Mouse (Mus musculus) fibroblast of lung, adult 2 months (primary cell): Measurements from ENCODE around the gene Cntln.

ENCODE experiments used
- DNase-seq: peaks from one replicate; pipeline ENCODE4 v3.0.0-alpha.2; 2011; ENCODE audit warnings: low read depth

Cntln gene

DNA sequence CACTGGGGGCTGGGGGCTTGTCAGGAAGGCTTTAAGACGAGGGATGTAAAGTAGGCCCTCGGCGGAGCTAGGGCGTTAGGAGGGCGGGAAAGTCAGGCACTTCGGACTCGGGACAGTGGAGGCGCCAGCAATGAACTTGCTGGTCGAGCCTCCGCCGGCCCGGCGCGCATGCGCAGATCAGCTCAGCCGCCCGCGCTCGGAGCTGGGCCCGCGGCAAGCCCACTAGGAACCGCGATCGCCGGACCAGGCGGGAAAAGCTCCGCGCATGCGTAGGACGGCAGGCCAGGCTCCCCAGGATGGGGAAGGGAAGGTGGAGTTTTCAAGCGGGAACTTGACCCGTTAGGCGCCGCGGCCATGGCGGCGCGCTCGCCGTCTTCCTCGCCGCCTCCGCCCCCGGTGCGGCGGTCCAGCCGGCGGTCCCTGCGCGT, at the start of gene Cntln:
TSS of gene Cntln (plus strand) at position 199 of the 428 bp plus-strand sequence.
- peak; percentile 82 for DNase-seq

DNA sequence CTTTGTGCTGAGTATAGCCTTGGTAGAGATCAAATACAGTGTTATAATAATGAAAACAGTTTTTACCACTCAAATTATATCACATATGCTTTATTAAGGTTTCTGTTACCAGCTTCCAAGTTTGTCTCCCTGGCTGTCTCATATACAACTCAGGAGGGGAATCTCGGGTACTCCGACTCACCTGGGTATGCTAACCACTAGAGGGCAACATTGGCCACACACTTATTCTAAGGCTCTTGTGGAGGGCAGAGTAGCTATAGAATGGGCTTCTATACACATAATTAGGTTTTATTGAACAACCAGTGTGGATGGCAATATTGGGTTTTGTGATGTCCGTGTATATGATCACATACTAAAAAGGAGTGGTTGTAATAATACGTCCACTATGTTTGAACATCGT, 47.1 kb upstream of the Cntln start:
- DNase-seq, result no peak

DNA sequence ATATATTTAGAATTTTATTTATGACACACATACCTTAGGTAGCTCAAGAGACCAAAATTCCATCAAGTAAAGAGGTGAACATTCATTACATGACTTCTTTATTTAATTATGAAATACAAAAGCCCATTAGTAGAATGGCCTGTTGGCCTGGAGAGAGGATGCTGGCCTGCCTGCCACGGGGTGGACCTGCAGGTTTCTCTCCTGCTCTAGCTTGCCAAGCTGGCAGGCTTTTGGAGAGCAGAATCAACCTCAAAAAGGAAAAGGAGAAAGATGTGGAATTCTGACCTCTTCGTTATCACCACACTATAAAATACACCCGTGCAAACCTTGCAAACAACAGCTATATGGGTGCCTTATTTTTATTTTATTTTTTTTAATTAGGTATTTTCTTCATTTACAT, 45.6 kb upstream of the Cntln start:
- no peak for DNase-seq

DNA sequence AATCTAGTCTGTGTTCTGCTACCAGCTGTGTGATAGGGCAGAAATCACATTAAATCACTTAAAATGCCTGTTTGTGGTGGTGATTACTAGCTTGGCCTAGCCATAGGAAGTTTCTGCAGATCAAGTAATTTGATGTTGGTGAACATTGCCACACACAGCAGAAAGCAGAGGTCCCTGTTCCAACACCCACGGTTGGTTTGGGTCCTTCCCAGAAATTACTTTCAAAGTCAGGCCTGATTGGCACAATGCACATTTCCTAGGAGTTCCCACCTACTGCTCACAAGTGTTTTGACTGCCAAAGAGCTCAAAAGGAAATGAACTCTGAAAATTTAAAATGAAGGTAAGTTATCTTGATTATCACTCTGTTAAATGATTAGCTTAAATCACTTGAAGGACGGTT, 44.6 kb upstream of the Cntln start:
- no peak for DNase-seq

DNA sequence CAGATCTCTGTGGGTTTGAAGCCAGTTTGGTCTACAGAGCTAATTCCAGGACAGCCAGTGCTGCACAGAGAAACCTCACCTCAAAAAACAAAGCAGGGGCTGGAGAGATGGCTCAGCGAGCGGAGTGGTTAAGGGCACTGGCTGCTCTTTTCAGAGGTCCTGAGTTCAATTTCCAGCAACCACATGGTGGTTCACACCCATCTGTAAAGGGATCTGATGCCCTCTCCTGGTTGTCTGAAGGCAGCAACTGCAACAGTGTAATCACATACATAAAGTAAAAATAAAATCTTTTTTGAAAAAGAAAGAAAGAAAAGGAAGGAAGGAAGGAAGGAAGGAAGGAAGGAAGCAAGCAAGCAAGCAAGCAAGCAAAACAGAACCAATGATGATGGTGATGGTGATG, 26.5 kb upstream of the Cntln start:
- no peak for DNase-seq

DNA sequence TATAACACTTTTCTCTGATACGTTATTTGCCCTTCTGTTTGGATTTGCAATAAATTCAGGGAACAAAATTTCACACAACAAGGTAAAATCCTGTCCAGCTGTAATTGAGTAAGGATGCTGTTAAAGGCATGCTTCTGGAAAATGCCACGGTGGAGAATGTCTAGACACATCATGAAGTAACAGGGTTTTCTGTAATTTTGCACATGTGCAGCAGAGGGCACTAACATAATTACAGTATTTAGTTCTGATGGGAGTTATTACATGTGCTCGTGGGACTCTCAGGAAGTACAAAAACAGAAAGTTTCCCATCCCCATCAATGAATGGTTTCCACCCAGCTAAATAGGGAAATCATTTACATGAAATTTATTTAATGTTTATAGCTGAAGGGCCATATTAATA, 7.8 kb upstream of the Cntln start:
- DNase-seq, result peak; percentile 31

DNA sequence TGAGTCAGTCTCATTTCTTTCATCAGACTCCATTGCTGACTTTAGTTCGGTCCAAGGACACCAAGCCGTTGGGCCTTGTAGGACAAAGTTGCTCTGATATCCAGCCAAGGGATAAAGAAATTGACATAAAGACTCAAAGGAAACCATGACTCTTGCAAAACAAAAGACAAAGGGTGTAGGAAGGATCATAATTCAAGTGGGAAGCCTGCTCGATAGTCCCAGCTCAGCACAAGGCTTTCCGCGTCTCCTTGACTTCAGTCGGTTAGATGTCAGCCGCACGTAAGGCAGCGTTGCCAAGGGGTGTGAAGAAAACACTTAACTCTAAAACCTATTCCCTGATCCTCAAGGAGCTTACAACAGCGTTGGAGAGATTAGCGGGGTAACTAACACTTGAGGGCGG, 463 bp upstream of the Cntln start:
- DNase-seq, result no peak

DNA sequence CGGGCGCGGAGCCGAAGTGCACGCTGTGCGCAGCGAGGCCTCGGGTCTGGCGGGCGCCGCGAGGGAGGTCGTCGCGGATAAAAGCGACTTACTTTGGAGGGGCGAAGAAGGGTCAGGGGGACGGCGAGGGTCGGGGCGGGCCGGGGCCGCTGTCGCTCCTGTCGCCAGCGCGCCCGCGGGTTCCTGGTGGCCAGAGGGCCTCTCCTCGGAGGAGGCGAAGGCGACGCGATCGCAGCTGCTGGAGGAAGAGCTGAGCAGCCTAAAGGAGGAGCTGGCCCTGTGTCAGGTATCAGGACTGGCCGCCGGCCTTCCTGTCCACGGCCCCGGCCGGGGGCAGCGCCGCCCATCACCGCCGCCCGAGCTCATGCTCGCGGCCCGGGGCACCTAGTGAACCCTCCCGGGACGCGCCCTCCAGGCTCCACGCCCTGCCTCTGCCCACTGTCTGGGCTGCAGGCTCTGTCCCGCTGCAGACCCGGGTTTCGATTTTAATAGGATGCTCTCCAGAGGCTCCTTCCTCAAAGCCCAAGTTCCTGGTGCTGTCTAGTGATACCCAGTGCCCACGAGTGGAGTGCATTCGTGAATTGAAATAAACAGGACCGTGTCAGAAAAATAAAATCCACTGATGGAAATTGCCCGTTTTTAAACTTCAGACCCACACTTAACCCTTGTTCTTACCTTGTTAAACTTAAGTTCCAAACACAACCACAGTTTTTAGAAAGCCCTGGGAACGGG, 596 bp downstream of the Cntln start:
- DNase-seq, result no peak

DNA sequence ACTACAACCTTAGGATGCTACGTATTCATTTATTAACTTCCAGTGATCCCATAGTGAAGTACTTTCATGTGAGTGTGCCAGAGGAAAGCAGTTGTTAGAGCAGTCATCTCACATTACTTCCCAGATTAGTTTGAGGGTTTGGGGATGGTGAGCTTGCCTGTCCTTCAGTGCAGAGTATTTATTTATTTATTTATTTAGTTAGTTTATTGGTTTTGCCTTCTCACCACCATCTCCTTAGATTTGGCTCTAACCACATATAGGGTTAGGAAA, 1.1 kb downstream of the Cntln start:
- DNase-seq, result no peak

DNA sequence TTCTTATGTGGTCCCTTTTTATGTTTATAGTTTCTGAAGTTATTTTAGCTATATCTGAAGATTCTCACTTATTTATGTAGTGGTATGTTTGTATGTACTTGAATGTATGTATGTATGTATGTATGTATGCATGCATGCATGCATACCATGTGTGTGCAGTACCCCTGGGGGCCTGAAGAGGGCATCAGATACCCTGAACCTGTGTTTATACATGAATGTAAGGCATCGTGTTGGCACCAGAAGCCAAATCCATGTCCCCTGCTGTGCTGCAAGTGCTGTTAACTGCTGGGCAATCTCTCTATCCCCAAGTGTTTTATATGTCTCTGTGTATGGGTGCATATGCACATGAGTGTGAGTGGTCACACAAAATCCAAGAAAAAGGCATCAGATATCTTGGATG, 34.3 kb downstream of the Cntln start:
- no peak for DNase-seq

DNA sequence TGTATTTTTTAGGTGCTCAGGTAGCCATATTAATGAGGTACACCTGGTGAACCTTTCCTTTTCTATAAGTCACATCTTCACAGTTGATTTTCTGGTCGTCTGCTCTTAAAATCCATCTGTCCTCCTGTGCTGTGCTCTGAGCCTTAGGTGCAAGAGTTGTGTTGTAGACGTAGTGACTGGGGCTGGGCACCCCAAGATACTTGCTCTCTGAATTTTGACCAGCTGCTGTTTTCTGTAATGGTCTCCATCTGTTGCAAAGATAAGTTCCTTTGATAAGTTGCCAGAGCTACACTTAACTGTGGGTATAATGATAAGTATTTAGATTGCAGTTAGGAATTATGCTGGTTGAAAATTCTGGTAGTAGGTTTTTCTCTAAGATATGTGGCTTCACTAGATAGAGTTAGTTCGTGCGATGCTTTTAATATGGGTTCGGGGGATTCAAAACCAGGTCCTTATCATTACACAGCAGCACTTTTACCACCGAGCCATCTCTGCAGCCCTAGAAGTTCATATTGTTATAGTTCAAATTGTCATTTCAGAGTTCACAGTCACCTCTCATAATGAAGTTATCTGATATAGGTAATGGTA, 50.3 kb downstream of the Cntln start:
- DNase-seq, result no peak

DNA sequence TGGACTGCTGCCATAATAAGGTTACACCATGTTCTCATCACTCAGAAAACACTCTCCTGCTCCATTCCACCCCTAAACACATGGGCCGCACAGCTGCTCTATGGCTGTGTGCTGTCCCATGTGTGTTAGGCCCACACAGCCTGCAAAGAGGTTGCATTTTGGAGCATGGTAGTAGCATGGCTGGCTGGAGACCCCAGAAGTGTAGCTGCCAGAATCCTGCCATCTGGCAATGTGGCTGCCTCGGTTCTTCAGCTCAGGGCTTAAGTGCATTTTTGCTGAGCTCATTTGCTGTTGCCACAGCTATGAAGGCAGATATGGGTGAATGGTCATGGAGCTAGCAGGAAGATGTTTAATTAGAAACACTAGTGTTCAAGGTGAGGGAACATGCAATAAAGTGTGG, 58.0 kb downstream of the Cntln start:
- no peak for DNase-seq

DNA sequence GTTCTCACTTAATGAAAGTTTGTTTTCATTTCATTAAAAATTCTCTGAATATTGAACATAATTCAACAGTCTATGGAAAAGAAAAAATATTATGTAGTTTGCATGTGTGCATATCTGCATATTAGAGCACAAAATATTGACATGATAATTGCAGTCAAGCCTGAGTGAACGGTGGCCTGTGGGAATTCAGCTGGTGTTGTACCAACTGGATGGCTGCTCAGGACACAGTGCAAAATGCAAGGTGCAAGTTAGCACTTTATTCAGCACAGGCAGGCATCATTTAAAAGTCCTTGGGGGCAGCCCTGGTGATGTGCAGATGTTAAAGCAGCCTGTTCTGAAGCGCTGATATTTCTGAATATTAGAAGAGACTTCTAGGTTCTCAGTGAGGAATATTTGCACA, 58.5 kb downstream of the Cntln start:
- DNase-seq, result no peak

DNA sequence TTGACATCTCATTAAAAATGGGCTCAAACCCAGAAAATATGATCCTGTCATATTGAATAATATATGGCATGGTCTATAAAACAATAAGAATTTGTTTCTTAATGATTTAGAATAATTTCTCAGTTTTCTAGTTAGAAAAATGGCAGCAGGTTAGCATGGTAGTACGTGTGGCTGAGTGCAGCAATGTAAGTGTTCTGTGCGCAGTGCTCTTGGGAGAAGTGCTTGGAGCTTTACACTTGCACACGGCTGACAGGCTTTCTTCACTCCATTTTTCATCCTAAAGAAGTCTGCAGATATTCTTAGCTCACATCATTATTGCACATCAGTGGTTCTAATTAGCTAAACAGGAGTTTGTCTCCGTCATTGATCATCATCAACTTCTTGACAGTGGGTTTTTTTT, 60.0 kb downstream of the Cntln start:
- no peak for DNase-seq

DNA sequence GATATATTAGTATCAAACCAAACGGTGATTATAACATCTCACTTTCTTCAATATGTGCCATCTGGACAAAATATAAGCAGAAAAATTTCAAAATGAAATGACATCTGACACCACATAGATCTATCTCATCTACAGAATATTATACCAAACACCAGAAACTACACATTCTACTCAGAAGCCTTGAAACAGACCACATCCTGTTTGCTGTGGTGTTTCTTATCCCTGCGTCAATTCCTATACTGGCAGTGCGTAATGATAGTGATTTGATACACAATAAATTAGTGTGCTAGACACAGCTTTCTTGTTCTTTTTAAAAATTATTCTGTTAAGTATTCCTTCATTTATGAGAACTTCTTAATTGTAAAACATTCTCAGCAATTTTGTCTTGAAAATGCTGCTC, 62.3 kb downstream of the Cntln start:
- DNase-seq, result no peak

DNA sequence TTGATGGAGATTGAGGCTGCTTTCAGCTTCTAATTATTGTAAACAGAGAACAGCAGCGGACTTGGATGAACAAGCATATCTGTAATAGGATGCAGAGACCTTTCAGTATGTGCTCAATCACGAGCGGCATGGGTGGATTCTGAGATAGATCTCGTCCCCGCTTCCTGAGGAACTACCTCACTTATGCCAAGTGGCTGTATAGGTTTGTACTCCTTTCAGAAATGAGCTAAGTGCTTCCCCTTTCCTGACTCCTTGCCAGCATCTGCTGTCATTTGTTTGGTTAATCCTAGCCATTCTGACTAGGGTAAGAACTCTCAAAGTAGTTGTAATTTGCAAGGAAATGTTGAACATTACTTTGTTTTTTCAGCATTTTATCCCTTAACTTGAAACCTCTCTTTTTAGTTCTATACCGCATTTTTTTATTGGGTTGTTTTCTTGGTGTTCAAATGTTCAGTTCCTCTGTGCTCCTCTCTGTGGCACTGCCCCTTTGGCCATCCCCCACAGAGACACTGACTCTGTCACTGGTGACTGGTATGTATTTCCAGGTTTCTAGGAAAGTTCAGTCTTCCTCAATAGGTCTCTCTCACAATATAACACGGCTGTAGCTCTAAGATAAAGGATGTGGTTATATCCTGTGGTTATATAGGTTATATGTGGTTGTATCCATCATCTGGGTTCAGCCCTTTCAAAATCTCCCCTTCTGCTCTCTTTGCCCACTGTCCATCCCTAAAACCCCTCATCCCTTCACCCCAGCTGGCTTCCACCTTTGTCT, 93.0 kb downstream of the Cntln start:
- DNase-seq, result no peak

DNA sequence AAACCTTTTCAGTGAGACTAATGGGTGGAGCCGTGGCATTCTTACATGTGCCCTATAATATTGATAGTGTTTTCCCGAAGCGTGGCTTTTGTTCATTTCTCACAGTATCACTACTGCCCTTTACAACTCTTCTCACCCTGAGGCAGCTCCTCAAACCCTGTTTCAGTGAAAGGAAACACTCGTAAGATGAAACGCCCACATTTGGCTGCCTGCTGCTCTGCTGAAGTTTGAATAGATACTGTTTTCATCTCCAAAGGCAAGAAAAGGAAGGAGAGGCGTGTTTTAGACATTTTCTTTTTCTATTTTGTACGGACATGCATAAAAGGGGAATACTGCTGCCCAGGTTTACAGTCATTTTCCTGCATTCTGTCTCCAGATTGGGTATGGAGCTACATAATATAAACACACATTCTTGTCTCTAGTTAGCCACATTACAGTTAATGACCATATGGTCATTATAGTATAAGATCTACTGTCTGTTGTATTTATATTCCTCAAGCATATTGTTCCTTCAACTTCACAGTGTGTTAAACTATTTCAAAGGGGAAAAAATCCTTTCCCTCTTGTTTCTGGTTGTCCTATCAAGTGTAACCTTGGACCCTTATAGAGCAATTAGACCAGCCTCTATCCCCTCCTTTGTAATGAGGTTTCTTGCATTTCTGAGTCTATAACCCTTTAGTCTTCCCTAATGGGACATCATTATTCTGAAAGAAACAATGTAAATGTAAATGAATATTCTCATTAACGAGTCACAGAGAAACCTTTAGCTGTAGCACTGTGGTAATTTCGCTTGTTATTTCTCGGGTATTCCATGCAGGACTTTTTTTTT, 111.6 kb downstream of the Cntln start:
- no peak for DNase-seq

DNA sequence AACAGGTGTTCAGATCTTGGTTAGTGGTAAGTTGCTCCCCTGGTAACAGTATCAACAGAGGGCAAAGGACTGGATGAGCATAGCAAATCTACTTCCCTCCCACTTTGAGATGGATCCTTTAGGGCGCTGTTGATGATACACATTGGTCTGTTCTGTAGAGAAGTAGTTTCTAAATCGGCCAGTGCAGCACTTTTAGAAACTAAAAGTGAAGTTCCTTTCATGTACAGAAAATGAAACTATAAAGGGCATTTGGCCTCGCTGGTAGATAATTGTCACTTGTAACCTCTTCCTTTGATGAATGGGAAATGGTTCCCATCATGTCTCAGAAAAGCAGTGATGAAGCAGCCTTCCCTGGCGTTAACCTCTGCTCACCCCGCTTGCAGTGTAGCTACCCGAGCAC, 121.5 kb downstream of the Cntln start:
- no peak for DNase-seq

DNA sequence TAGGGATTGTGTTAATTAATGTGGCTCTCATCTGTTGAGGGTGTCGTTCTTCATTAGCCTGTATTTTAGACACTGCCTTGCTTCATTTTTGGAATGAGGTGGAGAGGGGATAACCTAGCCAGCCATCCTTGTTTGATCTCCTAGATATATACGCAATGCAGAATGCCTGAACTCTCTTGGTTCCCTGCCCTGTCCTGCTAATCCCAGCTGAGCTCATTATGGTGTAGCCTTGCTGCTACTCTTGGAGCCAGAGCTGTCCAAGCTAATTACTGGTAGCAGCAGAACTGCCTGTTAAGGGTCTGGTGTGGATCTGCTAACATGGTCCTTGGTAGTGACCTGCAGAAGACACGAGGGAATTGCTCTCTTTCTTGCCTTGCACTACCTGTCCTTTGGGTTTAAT, 122.7 kb downstream of the Cntln start:
- no peak for DNase-seq

DNA sequence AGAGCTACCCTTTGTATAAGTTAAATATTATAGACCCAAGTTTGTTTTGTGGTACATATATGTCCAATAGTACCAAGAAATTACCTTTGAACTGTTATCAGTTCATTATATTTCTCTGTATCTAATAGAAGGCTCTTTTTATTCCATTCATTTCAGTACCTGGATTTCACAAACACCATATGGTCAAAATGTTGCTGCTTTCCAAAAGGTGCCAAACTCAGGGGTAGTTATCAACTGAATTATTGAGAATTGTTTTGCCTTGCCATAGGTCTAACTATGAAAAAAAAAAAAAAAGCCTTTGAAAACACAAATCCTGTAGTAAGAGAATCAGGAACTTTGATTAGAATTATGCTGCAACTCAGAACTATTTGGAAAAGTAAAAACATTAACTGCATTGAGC, 126.7 kb downstream of the Cntln start:
- DNase-seq, result no peak

DNA sequence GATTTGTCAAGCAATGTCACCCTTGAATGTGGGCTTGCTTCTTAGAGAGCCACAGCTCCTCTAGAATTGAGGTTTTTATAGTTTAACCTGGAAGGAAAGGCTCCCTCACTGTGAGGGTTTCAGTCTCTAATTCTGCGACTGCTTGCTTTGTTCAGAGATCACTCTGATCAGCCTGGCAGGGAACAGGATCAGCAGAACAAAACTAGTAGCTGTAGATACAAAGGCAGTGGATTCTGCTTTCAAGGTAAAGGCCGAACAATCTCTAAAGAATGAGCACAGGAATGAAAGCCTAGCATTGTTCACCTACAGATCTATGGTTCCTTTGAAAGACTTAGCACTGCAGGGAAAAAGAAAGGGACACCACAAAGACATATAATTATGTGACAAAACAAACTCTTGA, 161.6 kb downstream of the Cntln start:
- no peak for DNase-seq

DNA sequence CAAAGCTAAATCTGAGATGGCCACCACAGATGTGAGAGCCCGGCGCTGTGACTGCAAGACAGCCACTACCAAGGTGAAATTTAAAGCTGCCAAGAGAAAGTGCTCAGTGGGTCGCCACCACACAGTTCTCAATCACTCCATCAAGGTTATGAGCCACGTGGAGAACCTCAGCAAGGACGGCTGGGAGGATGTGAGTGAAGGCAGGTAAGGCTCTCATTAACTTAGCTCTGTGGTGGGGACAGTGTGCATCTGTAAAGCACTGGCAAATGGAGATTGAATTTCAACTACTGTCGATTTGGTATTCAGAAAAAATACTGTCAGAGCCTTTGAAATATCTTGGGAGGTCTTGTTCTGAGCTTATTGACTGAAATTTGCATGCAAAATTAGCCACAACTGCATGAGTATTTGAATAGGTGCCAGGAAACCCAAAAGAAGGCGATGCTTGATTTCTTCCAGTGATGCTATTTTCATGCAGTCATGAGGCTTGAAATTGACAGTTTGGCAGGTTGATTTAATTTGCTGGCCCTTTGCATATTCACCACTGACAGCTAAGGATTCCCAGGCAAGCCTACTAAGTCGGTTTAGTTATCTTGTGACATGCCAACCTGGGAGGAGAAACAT, 165.9 kb downstream of the Cntln start:
- DNase-seq, result no peak
